Mouse (Mus musculus) midbrain, embryonic 14.5 days (tissue): Measurements from ENCODE around the gene Gm20388. TPM values are rescaled to one million over a fixed set of nuclear protein-coding genes. Genes with fewer than 3 reads are reported as not detected.

Source experiments
- ATAC-seq: fragments of 200-750 bp; cut with Nextera tagmentation; 2 replicates; pipeline ENCODE4 v1.8.0; 2017; ENCODE audit warnings: moderate number of reproducible peaks, moderate library complexity; ENCODE audit not compliant: low FRiP score, low TSS enrichment
- DNase-seq: peaks from one replicate; pipeline ENCODE4 v3.0.0-alpha.2; 2015
- H3K27ac ChIP-seq: fragments of 300-500 bp; sonication (generic); replicated peaks from 2 replicates; pipeline ENCODE4 v1.5.1; 2014; ENCODE audit warnings: mild to moderate bottlenecking, low read depth, low read length, moderate library complexity
- H3K27me3 ChIP-seq: fragments of 300-500 bp; sonication (generic); 2 replicates; pipeline ENCODE4 v1.6.1; 2014; ENCODE audit warnings: low read length, control low read depth, mixed read lengths; ENCODE audit not compliant: control insufficient read depth, insufficient read depth
- H3K36me3 ChIP-seq: fragments of 300-500 bp; sonication (generic); 2 replicates; pipeline ENCODE4 v1.6.1; 2014; ENCODE audit warnings: low read length, control low read depth; ENCODE audit not compliant: control insufficient read depth, insufficient read depth
- H3K4me1 ChIP-seq: fragments of 300-500 bp; sonication (generic); 2 replicates; pipeline ENCODE4 v1.6.1; 2014; ENCODE audit warnings: mild to moderate bottlenecking, antibody characterized with exemption, low read length, control low read depth; ENCODE audit not compliant: control insufficient read depth, insufficient read depth
- H3K4me2 ChIP-seq: fragments of 300-500 bp; sonication (generic); 2 replicates; pipeline ENCODE4 v1.6.1; 2014; ENCODE audit warnings: mild to moderate bottlenecking, low read length, moderate library complexity
- H3K4me3 ChIP-seq: fragments of 300-500 bp; sonication (generic); replicated peaks from 2 replicates; pipeline ENCODE4 v1.5.1; 2014; ENCODE audit warnings: low read depth, low read length
- H3K9ac ChIP-seq: fragments of 300-500 bp; sonication (generic); replicated peaks from 2 replicates; pipeline ENCODE4 v1.6.1; 2014; ENCODE audit warnings: mild to moderate bottlenecking, low read length, moderate library complexity
- H3K9me3 ChIP-seq: fragments of 300-500 bp; sonication (generic); 2 replicates; pipeline ENCODE4 v1.6.1; 2016; ENCODE audit warnings: low read length, control low read depth, mixed read lengths; ENCODE audit not compliant: control insufficient read depth
- WGBS: fragments of 180-500 bp; shearing (Covaris S2); extraction: QIAGEN DNeasy Blood & Tissue Kit; methylation state at CpG from one replicate; pipeline ENCODE4 v1.1.7; 2014; 5-methylcytosine and 5-hydroxymethylcytosine counted together
- polyA plus RNA-seq: library from polyadenylated mRNA; unstranded; fragments of >200 nt; fragmentation: Nextera tagmentation; extraction: Ambion mirVana; gene quantifications from 2 replicates; pipeline ENCODE4 v1.2.1, GENCODE M21; 2014

Gm20388 gene
- polyA plus RNA-seq, 1 experiment from 2014 or later: 4.1 TPM

- WGBS: 95% methylated on average over 3 of the region's 3 CpGs
These were observed 4004.0 kb downstream of the Gm20388 start for GRCm38 (mm10) chr8:123914635-123915034.

GRCm38 (mm10) chr8:123924719-123925118 lies 4014.1 kb downstream of the Gm20388 start:
- H3K36me3 ChIP-seq: peaks cover 80% of the 10 kb centered on the region
- H3K27me3 ChIP-seq: no peaks in the 10 kb centered on the region
- no peak overlapping the region for H3K4me2 ChIP-seq
- H3K4me1 ChIP-seq: no peaks in the 10 kb centered on the region
- H3K9ac ChIP-seq: no peak overlapping the region
- H3K9me3 ChIP-seq: no peaks in the 10 kb centered on the region
- H3K27ac ChIP-seq: no peak overlapping the region
- DNase-seq (peak; percentile 90), ATAC-seq (no peak; the same call in 1 of the 2 replicates)
- WGBS: 17% methylated on average over 2 of the region's 2 CpGs
- H3K4me3 ChIP-seq: no peak overlapping the region

More at GRCm38 (mm10) chr8:123914635-123915034, 4004.0 kb downstream of the Gm20388 start:
- no peak for DNase-seq
- H3K36me3 ChIP-seq: peaks cover 95% of the 10 kb centered on the region
- H3K4me3 ChIP-seq: no peak overlapping the region
- no peak overlapping the region for H3K27ac ChIP-seq
- no peak for ATAC-seq
- H3K4me1 ChIP-seq: no peaks in the 10 kb centered on the region
- H3K9me3 ChIP-seq: no peaks in the 10 kb centered on the region
- no peak overlapping the region for H3K4me2 ChIP-seq
- no peaks in the 10 kb centered on the region for H3K27me3 ChIP-seq
- no peak overlapping the region for H3K9ac ChIP-seq

GRCm38 (mm10) chr8:123925671-123926070 lies 4015.0 kb downstream of the Gm20388 start:
- Histone ChIP-seq H3K4me1 (no peaks in the 10 kb centered on the region), H3K9ac (no peak overlapping the region), H3K9me3 (no peaks in the 10 kb centered on the region), H3K4me3 (no peak overlapping the region), H3K4me2 (no peak overlapping the region), H3K27me3 (no peaks in the 10 kb centered on the region), H3K36me3 (peaks cover 80% of the 10 kb centered on the region), H3K27ac (no peak overlapping the region)
- DNase-seq (no peak), ATAC-seq (no peak)
- WGBS: 91% methylated on average over 3 of the region's 3 CpGs

- WGBS: 93% methylated on average over 7 of the region's 7 CpGs
- no peak for ATAC-seq
- Histone ChIP-seq H3K27me3 (no peaks in the 10 kb centered on the region), H3K9me3 (no peaks in the 10 kb centered on the region), H3K36me3 (peaks cover 76% of the 10 kb centered on the region), H3K4me3 (no peak overlapping the region), H3K4me2 (no peak overlapping the region), H3K27ac (no peak overlapping the region), H3K9ac (no peak overlapping the region), H3K4me1 (no peaks in the 10 kb centered on the region)
- no peak for DNase-seq
These were observed 4018.4 kb downstream of the Gm20388 start for GRCm38 (mm10) chr8:123929026-123929425.

- DNase-seq: peak; percentile 100
These were observed 4038.5 kb downstream of the Gm20388 start, which contains the start of gene Nup133 for GRCm38 (mm10) chr8:123948942-123949685. Gene Nup133, minus strand, starts transcription at chr8:123949265.

GRCm38 (mm10) chr8:123949686-123949986 lies 4039.0 kb downstream of the Gm20388 start:
- DNase-seq: no peak
- H3K9ac ChIP-seq: peak overlapping the region; percentile 84
- H3K27me3 ChIP-seq: no peaks in the 10 kb centered on the region
- peak overlapping the region; percentile 96 for H3K4me2 ChIP-seq
- H3K9me3 ChIP-seq: no peaks in the 10 kb centered on the region
- peaks cover 9% of the 10 kb centered on the region for H3K4me1 ChIP-seq
- H3K27ac ChIP-seq: peak overlapping the region; percentile 85
- WGBS: 2% methylated on average over 10 of the region's 10 CpGs
- H3K4me3 ChIP-seq: peak overlapping the region; percentile 80
- peaks cover 32% of the 10 kb centered on the region for H3K36me3 ChIP-seq
- peak; percentile 46; the same call in 1 of the 2 replicates for ATAC-seq

More at GRCm38 (mm10) chr8:123948942-123949685, 4038.5 kb downstream of the Gm20388 start, which contains the start of gene Nup133:
- ATAC-seq: peak; percentile 87
- WGBS: under 1% methylated on average over 77 of the region's 77 CpGs
- Histone ChIP-seq H3K4me2 (peak within 1 kb of the TSS; percentile 96), H3K9ac (peak within 1 kb of the TSS; percentile 84), H3K27me3 (no peaks in the 10 kb centered on the region), H3K36me3 (peaks cover 30% of the 10 kb centered on the region), H3K9me3 (no peaks in the 10 kb centered on the region), H3K4me1 (peaks cover 9% of the 10 kb centered on the region), H3K4me3 (peak within 1 kb of the TSS; percentile 80), H3K27ac (peak within 1 kb of the TSS; percentile 85)

- ATAC-seq: no peak
- peaks cover 9% of the 10 kb centered on the region for H3K4me1 ChIP-seq
- WGBS: 34% methylated on average over 10 of the region's 10 CpGs
These were observed 4039.6 kb downstream of the Gm20388 start for GRCm38 (mm10) chr8:123950077-123950802.

GRCm38 (mm10) chr8:123953686-123954085 lies 4043.0 kb downstream of the Gm20388 start:
- DNase-seq: no peak
- 89% methylated on average over 8 of the region's 8 CpGs for WGBS

More at GRCm38 (mm10) chr8:123950077-123950802, 4039.6 kb downstream of the Gm20388 start:
- no peaks in the 10 kb centered on the region for H3K9me3 ChIP-seq
- no peaks in the 10 kb centered on the region for H3K27me3 ChIP-seq
- H3K9ac ChIP-seq: peak overlapping the region; percentile 84
- peak overlapping the region; percentile 80 for H3K4me3 ChIP-seq
- H3K27ac ChIP-seq: 0 out of 2 replicates have a peak overlapping the region, but pooled peaks have one; percentile 85
- DNase-seq: peak; percentile 76
- peaks cover 32% of the 10 kb centered on the region for H3K36me3 ChIP-seq
- peak overlapping the region; percentile 96 for H3K4me2 ChIP-seq

More at GRCm38 (mm10) chr8:123953686-123954085, 4043.0 kb downstream of the Gm20388 start:
- Histone ChIP-seq H3K36me3 (peaks cover 48% of the 10 kb centered on the region), H3K9me3 (no peaks in the 10 kb centered on the region), H3K27me3 (no peaks in the 10 kb centered on the region), H3K4me3 (no peak overlapping the region), H3K4me2 (no peak overlapping the region), H3K9ac (no peak overlapping the region), H3K27ac (no peak overlapping the region), H3K4me1 (peaks cover 5% of the 10 kb centered on the region; the same call in 1 of the 2 replicates)
- ATAC-seq: no peak
